Comparison of ENCODE assay signal across 14 mouse cellular contexts in the genomic region with DNA sequence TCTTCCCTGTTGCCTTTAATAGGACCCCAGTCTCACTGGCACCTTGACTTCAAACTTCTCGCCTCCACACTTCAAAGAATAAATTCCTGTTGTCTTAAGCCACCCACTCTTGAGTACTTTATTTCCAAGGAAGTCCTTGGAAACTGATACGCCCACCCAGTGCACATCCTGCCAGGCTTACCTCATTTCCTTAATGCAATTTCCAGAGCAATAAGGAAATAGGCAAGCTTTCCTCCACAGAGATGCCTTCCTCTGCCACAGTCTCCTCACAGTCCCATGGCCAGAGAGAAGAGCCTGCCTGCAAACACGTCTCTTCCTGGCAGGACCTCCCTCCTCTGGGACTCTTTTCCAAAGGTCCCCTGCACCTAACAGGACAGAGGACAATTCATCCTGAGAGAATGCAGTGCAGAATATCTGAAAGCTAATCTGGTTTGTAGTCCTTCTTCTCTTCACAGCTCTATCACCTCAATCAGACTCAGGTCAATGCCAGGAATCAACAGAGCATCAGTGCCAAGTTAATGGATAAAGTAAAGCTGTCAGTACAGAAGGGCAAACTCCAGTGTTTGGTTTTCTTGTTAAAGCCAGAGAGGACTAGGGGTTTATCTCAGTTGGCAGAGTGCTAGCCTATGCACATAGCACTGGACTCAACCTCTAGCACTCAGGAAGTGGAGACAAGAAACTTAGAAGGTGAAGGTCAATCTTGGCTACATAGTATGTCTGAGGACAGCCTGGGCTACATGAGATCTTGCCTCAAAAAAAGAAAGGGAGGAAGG.
DNase-seq lines count a peak whose midpoint lies in the region; ATAC-seq and TF ChIP-seq lines count a peak whose summit lies in the region.
"Had no signal": no experiment of that assay in that cellular context is flagged by ENCODE, and none has a peak within 500 bp of the region (broad histone marks: within the 10 kb centered on the region; RNA-seq: fewer than 3 reads in every experiment).

No protein-coding gene starts in this region.

- H3K27me3 ChIP-seq in heart, adult 2 months (ENCODE audit: control insufficient read depth, insufficient read depth, low read length), result no peaks in the 10 kb centered on the region
- no peaks in the 10 kb centered on the region for H3K27me3 ChIP-seq in liver, embryonic 16.5 days (ENCODE audit: control insufficient read depth, insufficient read depth, low read depth, low read length)
- H3K27me3 ChIP-seq: forebrain, embryonic 15.5 days had no signal

- 0 out of 2 replicates have a peak, but pooled peaks cover under 1% of the 10 kb centered on the region for H3K36me3 ChIP-seq in heart, adult 2 months (ENCODE audit: control insufficient read depth, insufficient read depth, low read length)
- no peaks in the 10 kb centered on the region for H3K36me3 ChIP-seq in liver, embryonic 16.5 days (ENCODE audit: control insufficient read depth, insufficient read depth)
- H3K36me3 ChIP-seq: forebrain, embryonic 15.5 days had no signal

- peak overlapping the region; percentile 61 for H3K27ac ChIP-seq in heart, adult 2 months
- H3K27ac ChIP-seq in liver, embryonic 16.5 days (ENCODE audit: low read length), result peak overlapping the region; percentile 34; the same call in 1 of the 2 replicates
- H3K27ac ChIP-seq in olfactory bulb, adult 2 months (ENCODE audit: insufficient read depth, low read depth, low read length), result 0 out of 2 replicates have a peak overlapping the region, but pooled peaks have one; percentile 8
- H3K27ac ChIP-seq: forebrain, embryonic 15.5 days; hindbrain, postnatal 0 days had no signal

- H3K79me2 ChIP-seq in heart, adult 2 months (replicated peaks; ENCODE audit: control insufficient read depth, insufficient read depth, low read length), result no peaks in the 10 kb centered on the region

- peak in 1 of 2 experiments; percentile 47 for DNase-seq in heart, adult 2 months
- DNase-seq in heart, postnatal 25 days (ENCODE audit: low spot score), result no peak
- peak; percentile 45 to 61 for DNase-seq in lung, adult 18-20 months
- DNase-seq in lung, adult 2 months, result no peak
- no peak for DNase-seq in spleen, postnatal 10 days (ENCODE audit: low spot score in 2 of 2)
- no peak for DNase-seq in thymus, postnatal 25 days
- DNase-seq: adrenal gland, postnatal 36 days; cerebellum, adult 11 months; gastrocnemius, postnatal 25 days; thymus, postnatal 4 days had no signal

- TF ChIP-seq EP300 in heart, adult 2 months (IDR thresholded peaks at IDR 0.05; ENCODE audit: insufficient read depth, low read depth, low read length), result peak; percentile 53; the same call in 1 of the 2 replicates

- H3K9me3 ChIP-seq in liver, embryonic 16.5 days (replicated peaks; ENCODE audit: control insufficient read depth, low read length), result no peaks in the 10 kb centered on the region
- H3K9me3 ChIP-seq: forebrain, embryonic 15.5 days had no signal

- H3K4me2 ChIP-seq in liver, embryonic 16.5 days (ENCODE audit: low read depth, low read length), result no peak overlapping the region
- H3K4me2 ChIP-seq: forebrain, embryonic 15.5 days had no signal

- H3K9ac ChIP-seq in heart, adult 2 months (ENCODE audit: low read depth, low read length), result no peak overlapping the region
- H3K9ac ChIP-seq in liver, embryonic 16.5 days (ENCODE audit: low read depth, low read length), result no peak overlapping the region
- H3K9ac ChIP-seq: forebrain, embryonic 15.5 days had no signal

- H3K4me1 ChIP-seq in heart, adult 2 months (ENCODE audit: control insufficient read depth, insufficient read depth, low read length), result peaks cover 32% of the 10 kb centered on the region
- peaks cover 32% of the 10 kb centered on the region for H3K4me1 ChIP-seq in lung, adult 2 months (ENCODE audit: control insufficient read depth, insufficient read depth, low read length)
- H3K4me1 ChIP-seq in liver, embryonic 16.5 days (ENCODE audit: control insufficient read depth, low read depth, low read length), result peaks cover 5% of the 10 kb centered on the region
- peaks cover 27% of the 10 kb centered on the region for H3K4me1 ChIP-seq in olfactory bulb, adult 2 months (ENCODE audit: control insufficient read depth, insufficient read depth, low read length)
- H3K4me1 ChIP-seq: forebrain, embryonic 15.5 days had no signal

- no peak for ATAC-seq in liver, embryonic 16.5 days (ENCODE audit: low read depth)
- ATAC-seq: forebrain, embryonic 15.5 days; hindbrain, postnatal 0 days had no signal

- intact Hi-C loops in heart, adult 2 months (cut with DNase I), result no loop called here
- intact Hi-C loops in heart, postnatal 25 days (cut with DNase I), result loop anchor here (5.0 kb wide), 1 partner anchor 127 kb away; no protein-coding TSS in a partner anchor

- TF ChIP-seq CTCF in heart, adult 2 months (IDR thresholded peaks at IDR 0.05), result no peak
- no peak for TF ChIP-seq CTCF in lung, adult 2 months (IDR thresholded peaks at IDR 0.05; ENCODE audit: insufficient read depth, low read length)
- no peak for TF ChIP-seq CTCF in olfactory bulb, adult 2 months (IDR thresholded peaks at IDR 0.05; ENCODE audit: insufficient read depth, low read depth, low read length)

- 42% methylated on average over 3 of the region's 3 CpGs for WGBS in heart, adult 2 months
- WGBS in lung, adult 2 months, result 38% methylated on average over 3 of the region's 3 CpGs
- 53% methylated on average over 3 of the region's 3 CpGs for WGBS in liver, embryonic 16.5 days (ENCODE audit: insufficient replicate concordance)
- 64% methylated on average over 3 of the region's 3 CpGs for WGBS in olfactory bulb, adult 2 months

- H3K4me3 ChIP-seq in heart, adult 2 months, result no peak overlapping the region
- H3K4me3 ChIP-seq in lung, adult 2 months (replicated peaks; ENCODE audit: extremely low read depth, low read depth, low read length), result no peak overlapping the region
- no peak overlapping the region for H3K4me3 ChIP-seq in liver, embryonic 16.5 days (ENCODE audit: low read depth, low read length)
- no peak overlapping the region for H3K4me3 ChIP-seq in olfactory bulb, adult 2 months (ENCODE audit: insufficient read depth, low read depth, low read length)
- H3K4me3 ChIP-seq: forebrain, embryonic 15.5 days had no signal

- no peak for TF ChIP-seq POLR2A in heart, adult 2 months (IDR thresholded peaks at IDR 0.05; ENCODE audit: insufficient read depth, low read depth, low read length)
- TF ChIP-seq POLR2A in lung, adult 2 months (IDR thresholded peaks at IDR 0.05; ENCODE audit: borderline replicate concordance, extremely low read depth, low read depth, low read length), result no peak
- no peak for TF ChIP-seq POLR2A in olfactory bulb, adult 2 months (IDR thresholded peaks at IDR 0.05; ENCODE audit: insufficient read depth, low read depth, low read length)

Comparison
In these comparisons a context has a peak if more than half of its experiments do, and no peak if none do; other contexts are left out.
1. DNase-seq: peak in lung, adult 18-20 months (2 of 2); none in heart, postnatal 25 days (single experiment), lung, adult 2 months (single experiment), spleen, postnatal 10 days (0 of 2) and thymus, postnatal 25 days (single experiment).
2. H3K27ac ChIP-seq: peak in every context shown above with its lines; median percentile 61 in heart, adult 2 months; 34 in liver, embryonic 16.5 days; 8 in olfactory bulb, adult 2 months.